Comparison of ENCODE assay signal across 8 mouse cellular contexts in genomic region chr3:27862821-27863740, GRCm38 (mm10). TPM values are rescaled to one million over a fixed set of nuclear protein-coding genes. Genes with fewer than 3 reads are reported as not detected.
A peak's percentile ranks its signal among the peaks of the same experiment; 100 is the strongest.
DNase-seq lines count a peak whose midpoint lies in the region; ATAC-seq and TF ChIP-seq lines count a peak whose summit lies in the region.

No protein-coding gene starts in this region.

- H3K27me3 ChIP-seq in hindbrain, embryonic 11.5 days (ENCODE audit: control insufficient read depth, insufficient read depth, low read length): no peaks in the 10 kb centered on the region
- no peaks in the 10 kb centered on the region for H3K27me3 ChIP-seq in lung, embryonic 14.5 days (ENCODE audit: insufficient read depth, low read length)

- WGBS in hindbrain, embryonic 11.5 days: 16% methylated on average over 16 of the region's 16 CpGs
- 3% methylated on average over 16 of the region's 16 CpGs for WGBS in lung, embryonic 14.5 days

- in situ Hi-C loops in ES-E14 (cut with MboI; ENCODE audit: low sequenced_read_pairs in 2 of 2, unreplicated experiment in 2 of 2): no loop called here

- DNase-seq in ES-E14 (ENCODE audit: low read depth, low spot score): no peak
- peak; percentile 68 to 70 for DNase-seq in cerebellum, postnatal 10 days
- peak; percentile 53 to 56 for DNase-seq in frontal cortex, postnatal 14 days (ENCODE audit: low spot score in 2 of 2)
- peak; percentile 69 for DNase-seq in hindbrain, embryonic 11.5 days (ENCODE audit: low spot score)
- peak; percentile 74 for DNase-seq in layer of hippocampus, adult 9-11 months
- peak; percentile 95 for DNase-seq in lung, embryonic 14.5 days
- DNase-seq in ovary, postnatal 14 days (ENCODE audit: low spot score): peak; percentile 55

- H3K9me3 ChIP-seq in ES-E14 (ENCODE audit: control insufficient read depth, insufficient read depth, low read depth, low read length): no peaks in the 10 kb centered on the region
- no peaks in the 10 kb centered on the region for H3K9me3 ChIP-seq in hindbrain, embryonic 11.5 days (ENCODE audit: control insufficient read depth, low read length)
- no peaks in the 10 kb centered on the region for H3K9me3 ChIP-seq in lung, embryonic 14.5 days (ENCODE audit: low read depth, low read length)

- H3K9ac ChIP-seq in ES-E14 (ENCODE audit: insufficient read depth, low read depth, low read length, poor library complexity, severe bottlenecking): no peak overlapping the region
- H3K9ac ChIP-seq in hindbrain, embryonic 11.5 days (ENCODE audit: low read depth, low read length): peak overlapping the region; percentile 38; the same call in 1 of the 2 replicates
- peak overlapping the region; percentile 32 for H3K9ac ChIP-seq in lung, embryonic 14.5 days

- H3K4me2 ChIP-seq in hindbrain, embryonic 11.5 days (replicated peaks; ENCODE audit: low read depth, low read length): peak overlapping the region; percentile 29
- peak overlapping the region; percentile 56 for H3K4me2 ChIP-seq in lung, embryonic 14.5 days

- peak; percentile 41 for TF ChIP-seq CTCF in lung, embryonic 14.5 days (IDR thresholded peaks at IDR 0.05; ENCODE audit: low read depth)

- peak; percentile 83 for ATAC-seq in hindbrain, embryonic 11.5 days (ENCODE audit: low FRiP score)
- ATAC-seq in lung, embryonic 14.5 days (ENCODE audit: insufficient read depth): peak; percentile 93
- no peak; the same call in 1 of the 2 replicates for ATAC-seq in monocyte, adult 5-6 weeks (replicated peaks; ENCODE audit: insufficient number of reproducible peaks, low FRiP score, low TSS enrichment, poor library complexity, severe bottlenecking)

- H3K4me1 ChIP-seq in ES-E14 (ENCODE audit: control insufficient read depth in 2 of 2, insufficient read depth in 2 of 2, low read length in 2 of 2, poor library complexity in 1 of 2): peaks cover 0 to 2% of the 10 kb centered on the region in 2 experiments; a peak in 1 of 4 replicates
- H3K4me1 ChIP-seq in hindbrain, embryonic 11.5 days (replicated peaks; ENCODE audit: control insufficient read depth, insufficient read depth, low read length): peaks cover 7% of the 10 kb centered on the region
- peaks cover 42% of the 10 kb centered on the region for H3K4me1 ChIP-seq in lung, embryonic 14.5 days (ENCODE audit: insufficient read depth)

- peak overlapping the region in 1 of 2 experiments; percentile 55; a peak in 2 of 4 replicates for H3K4me3 ChIP-seq in ES-E14 (ENCODE audit: insufficient read depth in 1 of 2, low read depth in 1 of 2, low read length in 2 of 2, poor library complexity in 1 of 2, severe bottlenecking in 1 of 2)
- 0 out of 2 replicates have a peak overlapping the region, but pooled peaks have one; percentile 6 for H3K4me3 ChIP-seq in hindbrain, embryonic 11.5 days (ENCODE audit: low read depth, low read length)
- peak overlapping the region; percentile 19; the same call in 1 of the 2 replicates for H3K4me3 ChIP-seq in lung, embryonic 14.5 days (ENCODE audit: low read depth, low read length)

- no peak overlapping the region for H3K27ac ChIP-seq in ES-E14 (ENCODE audit: insufficient read depth, low read depth, low read length, poor library complexity, severe bottlenecking)
- peak overlapping the region; percentile 43 for H3K27ac ChIP-seq in hindbrain, embryonic 11.5 days (ENCODE audit: low read depth, low read length)
- peak overlapping the region; percentile 91 for H3K27ac ChIP-seq in lung, embryonic 14.5 days (ENCODE audit: low read depth)

- no peaks in the 10 kb centered on the region for H3K36me3 ChIP-seq in ES-E14 (ENCODE audit: control insufficient read depth, insufficient read depth, low read length, poor library complexity, severe bottlenecking)
- H3K36me3 ChIP-seq in hindbrain, embryonic 11.5 days (ENCODE audit: control insufficient read depth, insufficient read depth, low read length): no peaks in the 10 kb centered on the region
- H3K36me3 ChIP-seq in lung, embryonic 14.5 days (ENCODE audit: insufficient read depth): no peaks in the 10 kb centered on the region

TF ChIP-seq in ES-E14, 5 proteins besides CTCF, POLR2A, EP300 and RAD21:
- TF ChIP-seq HCFC1 (IDR thresholded peaks at IDR 0.05; ENCODE audit: borderline replicate concordance, insufficient read depth, low read length): no peak
- TF ChIP-seq MAFK (IDR thresholded peaks at IDR 0.05; ENCODE audit: insufficient read depth, low read depth, low read length): 0 out of 2 replicates have a peak, but pooled peaks have one; percentile 4

RNA-seq across cellular contexts. Expression of gene Tmem212, which starts 33.1 kb away (rescaled TPM):
- not detected in 2 replicates for total RNA-seq in ES-E14 (2012; rRNA removed)
- polyA plus RNA-seq in hindbrain, embryonic 11.5 days (2014; fragmentation: Nextera tagmentation; extraction: Ambion mirVana): not detected in 2 replicates
- polyA plus RNA-seq in lung, embryonic 14.5 days (2014; fragmentation: Nextera tagmentation; extraction: Ambion mirVana): not detected in 2 replicates
- not detected in 3 replicates for total RNA-seq in monocyte, adult 5-6 weeks (2017)
